Mouse (Mus musculus) embryonic stem cell, embryonic (primary cell): ENCODE results near the gene Rab34.

Experiments used
- CTCF ChIA-PET, 4 experiments: fragments of 300-600 bp in 2 of 4; fragments of 350-600 bp in 2 of 4; sonication (Branson Sonifier 250); formaldehyde crosslinking; loops; one replicate each; lab custom pipeline; 2022; ENCODE audit warnings: inconsistent platforms in 2 of 4; lab: Charles Lee
- POLR2A ChIA-PET, 4 experiments: fragments of 300-600 bp in 2 of 4; fragments of 350-600 bp in 2 of 4; sonication (Branson Sonifier 250); formaldehyde crosslinking; loops; one replicate each; lab custom pipeline; 2022; ENCODE audit warnings: antibody characterized with exemption in 4 of 4, inconsistent platforms in 1 of 4; lab: Charles Lee

Rab34 gene

GRCm38 (mm10) chr11:78180081-78180761 is 8.0 kb upstream of the Rab34 start:
- ChIA-PET CTCF (interaction anchor here in 1 of 4 experiments (0.8 kb wide), 1 partner anchor 21 kb away, joined by 3 read pairs; no protein-coding TSS in a partner anchor), POLR2A (interaction anchor here (0.6 to 16.1 kb wide), 40 partner anchors 7 to 572 kb away, joined by 3 to 461 read pairs (median 4); partner anchors contain the start of genes Eral1 (in 2 of the 4), Phf12 (in 2 of the 4), Proca1 (in 2 of the 4) and Traf4 (in 2 of the 4))

GRCm38 (mm10) chr11:78181830-78182357 is 6.3 kb upstream of the Rab34 start:
- ChIA-PET CTCF (no interaction called here), POLR2A (interaction anchor here (0.6 to 16.1 kb wide), 32 partner anchors 8 to 508 kb away, joined by 3 to 461 read pairs (median 13); partner anchors contain the start of genes Fam222b (in 2 of the 4), Phf12 (in 2 of the 4), Proca1 (in 2 of the 4) and Traf4 (in 2 of the 4))

- CTCF ChIA-PET: interaction anchor here in 2 of 4 experiments (0.7 to 2.5 kb wide), 4 partner anchors 12 to 1839 kb away, joined by 3 to 29 read pairs (median 4); no protein-coding TSS in a partner anchor
- POLR2A ChIA-PET: interaction anchor here (0.9 to 16.1 kb wide), 69 partner anchors 8 to 509 kb away, joined by 3 to 461 read pairs (median 6); partner anchors contain the start of genes Phf12 (in 3 of the 4), Traf4 (in 3 of the 4), Aldoc (in 2 of the 4) and Eral1 (in 2 of the 4)
Observed at GRCm38 (mm10) chr11:78182450-78182849, 5.8 kb upstream of the Rab34 start.

DNA sequence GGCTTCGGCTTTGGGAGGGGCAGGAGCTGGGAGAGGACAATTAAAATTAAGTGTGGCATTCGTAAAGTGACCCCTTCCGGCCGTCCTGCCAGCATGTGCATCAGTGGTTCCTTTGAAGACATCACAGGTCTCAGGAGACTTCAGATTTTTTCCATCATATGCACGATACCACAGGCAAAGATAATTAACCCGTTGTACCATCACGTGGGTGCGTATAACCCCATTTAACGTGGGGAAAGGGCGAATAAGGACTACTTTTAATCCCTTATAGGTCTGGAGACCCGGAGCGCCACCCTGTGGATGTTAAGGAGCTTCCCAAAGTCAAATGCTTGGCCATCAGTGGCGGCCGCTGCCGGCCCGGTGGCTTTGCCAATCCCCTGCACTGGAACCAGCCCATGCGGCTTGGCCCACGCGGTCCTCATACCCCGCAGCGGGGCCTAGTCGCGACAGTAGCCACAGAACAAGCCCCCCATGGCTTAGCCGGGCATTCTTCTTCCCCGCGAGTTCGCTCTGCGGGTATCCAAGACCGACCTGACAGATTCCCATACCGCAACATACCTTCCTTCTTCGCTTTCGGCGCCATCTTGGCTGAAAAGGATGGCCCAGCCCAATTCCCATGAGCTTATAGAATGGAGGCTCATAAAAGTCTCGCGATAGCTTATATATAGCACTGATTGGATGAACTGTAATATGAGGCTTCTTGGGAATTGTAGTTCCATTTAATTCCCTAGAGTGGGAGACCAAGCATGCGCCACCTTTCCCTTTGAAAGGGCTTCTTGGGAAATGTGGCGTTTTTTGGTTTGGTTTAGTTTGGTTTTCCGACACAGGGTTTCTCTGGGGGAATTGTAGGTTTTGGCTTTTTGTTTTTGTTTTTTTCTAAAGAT is 5.0 kb upstream of the Rab34 start, which contains the start of gene Rpl23a:
Rpl23a (minus strand) TSS at position 624 of the 884 bp plus-strand sequence.
- CTCF ChIA-PET: interaction anchor here in 3 of 4 experiments (0.5 to 2.5 kb wide), 16 partner anchors 9 to 1840 kb away, joined by 3 to 29 read pairs (median 4); partner anchors contain the start of genes Dhrs13 (in 1 of the 3) and Myo18a (in 1 of the 3)
- POLR2A ChIA-PET: interaction anchor here (0.5 to 16.1 kb wide), 152 partner anchors 8 to 690 kb away, joined by 3 to 461 read pairs (median 4); partner anchors contain the start of genes Fam222b (in 3 of the 4), Flot2 (in 3 of the 4), Phf12 (in 3 of the 4) and Pigs (in 3 of the 4)

DNA sequence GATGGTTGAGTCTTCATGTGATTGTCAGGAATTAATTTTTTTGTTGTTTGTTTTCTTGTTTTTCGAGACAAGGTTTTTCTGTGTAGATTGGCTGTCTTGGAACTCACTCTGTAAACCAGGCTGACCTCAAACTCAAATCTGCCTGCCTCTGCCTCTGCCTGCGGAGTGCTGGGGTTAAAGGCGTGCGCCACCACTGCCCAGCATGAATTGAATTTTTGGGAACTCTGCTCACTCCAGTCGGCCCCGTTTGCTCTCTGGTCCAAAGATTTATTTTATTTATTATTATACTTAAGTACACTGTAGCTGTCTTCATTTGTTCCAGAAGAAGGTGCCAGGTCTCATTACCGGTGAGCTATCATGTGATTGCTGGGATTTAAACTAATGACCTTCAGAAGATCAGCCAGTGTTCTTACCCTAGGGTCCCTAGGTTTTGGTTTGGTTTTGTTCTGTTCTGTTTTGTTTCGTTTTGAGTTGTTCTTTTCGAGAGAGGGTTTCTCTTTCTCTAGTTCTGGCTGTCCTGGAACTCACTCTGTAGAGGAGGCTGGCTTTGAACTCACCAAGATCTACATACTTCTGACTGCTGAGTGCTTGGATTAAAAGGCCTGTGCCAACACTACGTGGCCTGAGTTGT is 4.2 kb upstream of the Rab34 start:
- ChIA-PET POLR2A (interaction anchor here (0.6 to 16.1 kb wide), 136 partner anchors 10 to 691 kb away, joined by 3 to 461 read pairs (median 5); partner anchors contain the start of genes Fam222b (in 3 of the 4), Flot2 (in 3 of the 4), Phf12 (in 3 of the 4) and Pigs (in 3 of the 4)), CTCF (interaction anchor here in 2 of 4 experiments (0.6 to 2.5 kb wide), 12 partner anchors 10 to 421 kb away, joined by 3 to 29 read pairs (median 4); partner anchors contain the start of genes Dhrs13 (in 1 of the 2) and Myo18a (in 1 of the 2))

GRCm38 (mm10) chr11:78184702-78185101 is 3.5 kb upstream of the Rab34 start:
- ChIA-PET POLR2A (interaction anchor here in 3 of 4 experiments (0.7 to 16.1 kb wide), 28 partner anchors 10 to 203 kb away, joined by 3 to 461 read pairs (median 16); partner anchors contain the start of genes Phf12 (in 2 of the 3), Proca1 (in 2 of the 3), Traf4 (in 2 of the 3) and 2610507B11Rik (in 1 of the 3)), CTCF (interaction anchor here in 1 of 4 experiments (1.0 to 2.5 kb wide), 3 partner anchors 10 to 26 kb away, joined by 3 to 29 read pairs (median 14); no protein-coding TSS in a partner anchor)

DNA sequence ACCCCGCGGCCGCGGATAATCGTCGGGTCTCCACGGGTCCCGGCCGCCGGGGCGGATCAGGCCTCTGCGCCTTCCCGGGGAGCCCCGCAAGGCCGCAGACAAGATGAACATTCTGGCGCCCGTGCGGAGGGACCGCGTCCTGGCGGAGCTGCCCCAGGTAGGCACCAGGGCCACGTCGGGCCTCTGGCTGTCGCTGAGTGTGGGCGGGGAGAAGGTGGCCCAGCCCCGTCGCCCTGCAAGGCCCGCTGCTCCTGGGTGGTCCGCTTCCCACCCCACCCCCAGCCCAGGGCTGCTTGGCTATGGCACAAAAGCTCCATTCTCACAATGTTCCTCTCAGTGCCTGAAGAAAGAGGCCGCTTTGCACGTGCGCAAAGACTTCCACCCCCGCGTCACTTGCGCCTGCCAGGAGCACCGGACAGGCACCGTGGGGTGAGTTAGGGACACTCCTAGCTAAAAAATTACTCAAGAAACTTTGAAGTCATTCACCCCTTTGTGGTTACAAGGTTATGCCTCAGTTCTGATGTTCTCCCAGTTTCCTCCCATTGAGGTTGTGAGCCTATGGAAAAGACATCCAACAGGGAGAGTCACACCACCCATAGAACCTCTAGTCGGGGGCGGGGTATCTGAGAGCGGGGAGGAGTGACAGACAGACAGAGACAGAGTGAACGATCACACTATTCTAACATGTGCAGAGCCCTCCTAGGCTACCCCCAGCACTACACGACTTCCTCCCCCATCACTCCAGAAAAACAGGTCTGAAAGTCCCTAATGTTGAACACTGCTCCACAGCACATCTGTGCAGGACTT is 1.2 kb downstream of the Rab34 start:
- CTCF ChIA-PET: interaction anchor here in 2 of 4 experiments (0.5 to 1.7 kb wide), 7 partner anchors 12 to 776 kb away, joined by 3 to 8 read pairs (median 3); partner anchors contain the start of genes Nek8 (in 1 of the 2) and Tlcd1 (in 1 of the 2)
- POLR2A ChIA-PET: interaction anchor here (0.5 to 14.4 kb wide), 58 partner anchors 6 to 501 kb away, joined by 3 to 254 read pairs (median 4); partner anchors contain the start of genes 2610507B11Rik (in 3 of the 4), Nek8 (in 3 of the 4), Tlcd1 (in 3 of the 4) and Pigs (in 2 of the 4)

GRCm38 (mm10) chr11:78190041-78190440 is 1.8 kb downstream of the Rab34 start:
- CTCF ChIA-PET: interaction anchor here in 2 of 4 experiments (0.5 to 1.7 kb wide), 5 partner anchors 12 to 453 kb away, joined by 3 to 8 read pairs (median 3); partner anchors contain the start of genes Nek8 (in 1 of the 2) and Tlcd1 (in 1 of the 2)
- POLR2A ChIA-PET: interaction anchor here (0.6 to 14.4 kb wide), 40 partner anchors 6 to 232 kb away, joined by 3 to 254 read pairs (median 4); partner anchors contain the start of genes Nek8 (in 2 of the 4), Pigs (in 2 of the 4), Tlcd1 (in 2 of the 4) and 2610507B11Rik (in 1 of the 4)

- ChIA-PET CTCF (interaction anchor here in 2 of 4 experiments (0.6 kb wide), 2 partner anchors 90 to 725 kb away, joined by 4 to 11 read pairs; no protein-coding TSS in a partner anchor), POLR2A (interaction anchor here in 2 of 4 experiments (1.0 to 14.4 kb wide), 6 partner anchors 9 to 50 kb away, joined by 3 to 254 read pairs (median 8); partner anchors contain the start of genes Rpl23a (in 2 of the 2) and Rab34 (in 1 of the 2))
Observed at GRCm38 (mm10) chr11:78193113-78193512, 4.9 kb downstream of the Rab34 start, which contains the start of gene Proca1. Proca1 (plus strand) TSS chr11:78193392.

DNA sequence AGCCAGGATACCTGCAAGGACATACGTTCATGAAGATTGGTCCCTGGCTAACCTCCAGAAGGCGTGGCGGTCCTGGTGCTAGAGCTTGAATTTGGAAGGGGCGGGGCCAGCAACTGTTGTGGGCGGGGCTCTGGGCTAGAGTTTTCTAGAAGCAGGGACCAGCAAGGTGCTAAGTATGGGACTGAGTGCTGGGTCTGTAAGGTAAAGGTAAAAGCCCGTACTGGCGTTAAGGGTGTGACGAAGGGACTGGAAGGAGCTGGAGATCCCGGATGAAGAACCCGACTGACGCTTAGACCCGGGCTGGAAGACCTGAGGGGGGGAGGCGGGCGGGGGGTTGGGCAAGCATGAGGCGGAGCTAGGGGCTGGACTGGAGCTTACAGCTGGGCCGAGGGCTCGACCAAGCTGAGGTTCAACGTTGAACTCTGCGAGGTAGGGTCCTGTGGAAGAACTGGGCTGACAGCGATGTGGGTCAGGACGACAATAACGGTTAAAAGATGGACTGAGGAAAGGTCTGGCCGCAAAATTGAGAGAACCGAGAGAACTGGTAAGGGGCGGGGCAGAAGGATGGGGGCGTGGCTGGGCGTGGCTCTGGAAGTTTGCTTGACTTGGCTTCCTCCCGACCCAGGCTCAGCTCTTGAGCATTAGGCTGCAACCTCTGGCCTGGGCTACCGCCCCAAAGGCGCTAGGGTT is 6.3 kb downstream of the Rab34 start:
- CTCF ChIA-PET: interaction anchor here in 3 of 4 experiments (0.5 to 2.3 kb wide), 16 partner anchors 10 to 628 kb away, joined by 3 to 29 read pairs (median 4); partner anchors contain the start of genes Rpl23a (in 2 of the 3), Nek8 (in 1 of the 3), Pipox (in 1 of the 3) and Tlcd1 (in 1 of the 3)
- POLR2A ChIA-PET: interaction anchor here (0.6 to 14.4 kb wide), 87 partner anchors 10 to 587 kb away, joined by 3 to 254 read pairs (median 4); partner anchors contain the start of genes Nek8 (in 3 of the 4), Pigs (in 3 of the 4), Rpl23a (in 3 of the 4) and Tlcd1 (in 3 of the 4)

GRCm38 (mm10) chr11:78195101-78195863 is 7.1 kb downstream of the Rab34 start:
- ChIA-PET CTCF (interaction anchor here (0.5 to 2.3 kb wide), 16 partner anchors 11 to 215 kb away, joined by 3 to 29 read pairs (median 4); partner anchors contain the start of genes Rpl23a (in 2 of the 4), Nek8 (in 1 of the 4) and Tlcd1 (in 1 of the 4)), POLR2A (interaction anchor here (0.6 to 14.4 kb wide), 78 partner anchors 8 to 588 kb away, joined by 3 to 254 read pairs (median 4); partner anchors contain the start of genes Nek8 (in 3 of the 4), Pigs (in 3 of the 4), Rpl23a (in 3 of the 4) and Tlcd1 (in 3 of the 4))

DNA sequence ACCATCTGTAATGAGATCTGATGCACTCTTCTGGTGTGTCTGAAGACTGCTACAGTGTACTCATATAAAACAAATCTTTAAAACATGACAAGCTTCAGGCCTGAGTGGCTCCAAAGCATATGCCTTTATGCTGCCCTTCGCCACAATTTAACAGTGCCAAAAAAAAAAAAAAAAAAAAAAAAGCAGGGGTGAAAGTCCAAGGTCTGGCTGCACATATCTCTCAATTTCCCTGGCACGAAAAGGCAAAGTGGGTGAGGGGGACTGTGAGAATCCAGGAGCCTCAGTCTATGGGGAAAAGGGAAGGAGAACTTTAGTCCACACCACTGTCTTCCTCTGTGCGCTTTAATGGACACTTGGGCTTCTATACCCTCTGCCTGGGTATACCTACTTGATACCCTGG is 14.1 kb downstream of the Rab34 start:
- ChIA-PET CTCF (no interaction called here), POLR2A (interaction anchor here in 1 of 4 experiments (0.7 to 14.4 kb wide), 7 partner anchors 11 to 150 kb away, joined by 3 to 254 read pairs (median 4); partner anchors contain the start of genes Rab34 and Rpl23a)

DNA sequence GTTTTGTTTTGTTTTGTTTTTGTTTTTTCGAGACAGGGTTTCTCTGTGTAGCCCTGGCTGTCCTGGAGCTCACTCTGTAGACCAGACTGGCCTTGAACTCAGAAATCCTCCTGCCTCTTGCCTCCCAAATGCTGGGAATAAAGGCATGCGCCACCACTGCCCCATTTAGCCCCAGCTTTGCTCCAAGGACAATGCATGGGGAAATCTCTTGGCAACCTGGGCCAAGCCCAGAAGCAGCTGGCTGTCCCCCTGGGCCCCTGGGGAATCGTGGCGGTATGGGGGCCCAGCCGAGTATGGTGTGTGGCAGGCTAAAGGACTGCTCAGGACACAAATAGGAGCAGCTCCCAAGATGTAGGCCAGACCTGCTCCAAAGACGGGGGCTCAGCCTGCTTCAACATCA is 16.1 kb downstream of the Rab34 start:
- POLR2A ChIA-PET: interaction anchor here in 3 of 4 experiments (0.6 to 1.3 kb wide), 10 partner anchors 9 to 370 kb away, joined by 3 to 6 read pairs (median 3); partner anchors contain the start of genes Rpl23a (in 2 of the 3) and Pigs (in 1 of the 3)
- CTCF ChIA-PET: interaction anchor here in 2 of 4 experiments (0.5 to 1.6 kb wide), 2 partner anchors 10 to 58 kb away, joined by 3 to 5 read pairs; no protein-coding TSS in a partner anchor
